Comparison of ENCODE assay signal across 9 mouse cellular contexts in the genomic region with DNA sequence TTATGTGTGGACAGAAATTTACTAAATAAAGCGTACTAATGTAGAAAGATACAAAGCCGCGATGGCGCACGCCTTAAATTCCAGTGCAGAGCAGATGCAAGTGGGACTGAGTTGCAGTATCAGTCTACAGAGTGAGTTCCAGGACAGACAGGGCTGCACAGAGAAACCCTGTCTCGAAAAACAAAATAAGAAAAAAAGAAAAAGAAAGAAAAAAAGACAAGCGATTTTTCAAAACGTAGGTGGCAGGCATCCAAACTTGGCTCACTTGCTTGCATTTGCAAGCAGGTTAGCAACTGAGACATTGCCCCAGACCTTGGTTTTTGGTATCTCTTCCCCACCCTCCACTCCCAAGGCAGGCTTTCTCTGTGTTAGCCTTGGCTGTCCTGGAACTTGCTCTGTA. TPM values are rescaled to one million over a fixed set of nuclear protein-coding genes. Genes with fewer than 3 reads are reported as not detected.
DNase-seq lines count a peak whose midpoint lies in the region; ATAC-seq and TF ChIP-seq lines count a peak whose summit lies in the region.
"Had no signal": no experiment of that assay in that cellular context is flagged by ENCODE, and none has a peak within 500 bp of the region (broad histone marks: within the 10 kb centered on the region; RNA-seq: fewer than 3 reads in every experiment).

No protein-coding gene starts in this region.

- intact Hi-C loops in heart, postnatal 25 days (cut with DNase I): no loop called here

- ATAC-seq in heart, embryonic 11.5 days (replicated peaks; ENCODE audit: insufficient number of reproducible peaks, low FRiP score, low TSS enrichment): no peak
- ATAC-seq in forebrain, embryonic 14.5 days: no peak
- no peak for ATAC-seq in liver, embryonic 15.5 days (ENCODE audit: insufficient read depth)
- ATAC-seq in cerebellum, adult (ENCODE audit: insufficient number of reproducible peaks, low FRiP score, low TSS enrichment): no peak

- WGBS in heart, embryonic 11.5 days (ENCODE audit: insufficient replicate concordance): 29% methylated on average over 8 of the region's 8 CpGs
- 0% methylated on average over 8 of the region's 8 CpGs for WGBS in forebrain, embryonic 14.5 days
- WGBS in liver, embryonic 15.5 days (ENCODE audit: insufficient replicate concordance): 52% methylated on average over 8 of the region's 8 CpGs

- no peak for TF ChIP-seq EP300 in MEL (IDR thresholded peaks at IDR 0.05; ENCODE audit: low read depth in 1 of 2, low read length in 2 of 2)

- H3K79me2 ChIP-seq in MEL (ENCODE audit: control insufficient read depth, insufficient read depth, low read length, poor library complexity): peaks cover 24% of the 10 kb centered on the region

- no peak overlapping the region for H3K9ac ChIP-seq in heart, embryonic 11.5 days (ENCODE audit: low read depth, low read length)
- peak overlapping the region; percentile 28 for H3K9ac ChIP-seq in MEL (ENCODE audit: control insufficient read depth, low read depth, low read length, poor library complexity, severe bottlenecking)
- peak overlapping the region; percentile 45 for H3K9ac ChIP-seq in forebrain, embryonic 14.5 days (ENCODE audit: low read length)
- H3K9ac ChIP-seq in liver, embryonic 15.5 days: no peak overlapping the region

- peak overlapping the region; percentile 14; the same call in 1 of the 2 replicates for H3K4me3 ChIP-seq in heart, embryonic 11.5 days (ENCODE audit: low read depth, low read length)
- H3K4me3 ChIP-seq in MEL (ENCODE audit: control insufficient read depth in 1 of 2, insufficient read depth in 1 of 2, low read depth in 2 of 2, low read length in 2 of 2): peak overlapping the region; percentile 13 to 63; a peak in 3 of 4 replicates
- peak overlapping the region; percentile 87 for H3K4me3 ChIP-seq in forebrain, embryonic 14.5 days (ENCODE audit: low read depth, low read length)
- H3K4me3 ChIP-seq in liver, embryonic 15.5 days (replicated peaks): peak overlapping the region; percentile 86

- DNase-seq in heart, postnatal 25 days (ENCODE audit: low spot score): no peak
- peak; percentile 40 for DNase-seq in MEL (ENCODE audit: low read depth, low spot score)
- DNase-seq in forebrain, embryonic 14.5 days (ENCODE audit: low spot score): peak; percentile 77
- DNase-seq in T-cell, adult 2 months (ENCODE audit: low spot score): no peak
- no peak for DNase-seq in left cerebral cortex, adult 11 months (ENCODE audit: low spot score)

- no peak for TF ChIP-seq POLR2A in MEL (IDR thresholded peaks at IDR 0.05; ENCODE audit: control insufficient read depth in 1 of 2, insufficient read depth in 1 of 2, low read depth in 1 of 2, low read length in 2 of 2, poor library complexity in 1 of 2)

- peak overlapping the region; percentile 70 for H3K27ac ChIP-seq in heart, embryonic 11.5 days (ENCODE audit: low read depth, low read length)
- no peak overlapping the region for H3K27ac ChIP-seq in MEL (ENCODE audit: control insufficient read depth, low read depth, low read length)
- H3K27ac ChIP-seq in forebrain, embryonic 14.5 days (ENCODE audit: low read depth, low read length): peak overlapping the region; percentile 90
- 0 out of 2 replicates have a peak overlapping the region, but pooled peaks have one; percentile 26 for H3K27ac ChIP-seq in liver, embryonic 15.5 days (replicated peaks)

- peaks cover 20% of the 10 kb centered on the region for H3K4me1 ChIP-seq in heart, embryonic 11.5 days (ENCODE audit: control insufficient read depth, insufficient read depth, low read length)
- H3K4me1 ChIP-seq in MEL (ENCODE audit: control insufficient read depth in 1 of 2, insufficient read depth in 2 of 2, low read length in 2 of 2): peaks cover 0 to 25% of the 10 kb centered on the region in 2 experiments; a peak in 2 of 4 replicates
- H3K4me1 ChIP-seq in forebrain, embryonic 14.5 days (ENCODE audit: control insufficient read depth, insufficient read depth, low read length): peaks cover 38% of the 10 kb centered on the region
- peaks cover 74% of the 10 kb centered on the region for H3K4me1 ChIP-seq in liver, embryonic 15.5 days (replicated peaks)

- no peak for TF ChIP-seq CTCF in MEL (IDR thresholded peaks at IDR 0.05 in 2 of 3, conservative IDR thresholded peaks at IDR 0.05 in 1 of 3; ENCODE audit: control insufficient read depth in 1 of 3, insufficient read depth in 1 of 3, low read depth in 2 of 3, low read length in 3 of 3, poor library complexity in 1 of 3, severe bottlenecking in 1 of 3)

- no peak for TF ChIP-seq RAD21 in MEL (IDR thresholded peaks at IDR 0.05; ENCODE audit: low read depth, low read length)

- no peaks in the 10 kb centered on the region for H3K9me3 ChIP-seq in heart, embryonic 11.5 days (replicated peaks; ENCODE audit: control insufficient read depth, low read length)
- no peaks in the 10 kb centered on the region for H3K9me3 ChIP-seq in MEL (replicated peaks; ENCODE audit: insufficient read depth, low read length)
- no peaks in the 10 kb centered on the region for H3K9me3 ChIP-seq in forebrain, embryonic 14.5 days (replicated peaks; ENCODE audit: control insufficient read depth, low read length)
- no peaks in the 10 kb centered on the region for H3K9me3 ChIP-seq in liver, embryonic 15.5 days (replicated peaks)

- H3K4me2 ChIP-seq in heart, embryonic 11.5 days: peak overlapping the region; percentile 45
- H3K4me2 ChIP-seq in forebrain, embryonic 14.5 days (ENCODE audit: low read length): peak overlapping the region; percentile 94
- H3K4me2 ChIP-seq in liver, embryonic 15.5 days: peak overlapping the region; percentile 91

- no peaks in the 10 kb centered on the region for H3K36me3 ChIP-seq in heart, embryonic 11.5 days (ENCODE audit: control insufficient read depth, insufficient read depth, low read length)
- H3K36me3 ChIP-seq in MEL (ENCODE audit: control insufficient read depth in 1 of 2, insufficient read depth in 2 of 2, low read length in 2 of 2): peaks cover 0 to 10% of the 10 kb centered on the region in 2 experiments; a peak in 2 of 4 replicates
- peaks cover 17% of the 10 kb centered on the region for H3K36me3 ChIP-seq in forebrain, embryonic 14.5 days (ENCODE audit: control insufficient read depth, insufficient read depth, low read length)
- peaks cover 7% of the 10 kb centered on the region; the same call in 1 of the 2 replicates for H3K36me3 ChIP-seq in liver, embryonic 15.5 days (replicated peaks)

- no peaks in the 10 kb centered on the region for H3K27me3 ChIP-seq in heart, embryonic 11.5 days (ENCODE audit: control insufficient read depth, insufficient read depth, low read length)
- H3K27me3 ChIP-seq in MEL (ENCODE audit: control insufficient read depth in 1 of 2, insufficient read depth in 2 of 2, low read length in 2 of 2): no peaks in the 10 kb centered on the region
- no peaks in the 10 kb centered on the region for H3K27me3 ChIP-seq in forebrain, embryonic 14.5 days (replicated peaks; ENCODE audit: control insufficient read depth, insufficient read depth, low read length)
- H3K27me3 ChIP-seq in liver, embryonic 15.5 days: no peaks in the 10 kb centered on the region
- H3K27me3 ChIP-seq: CH12.LX had no signal

RNA-seq across cellular contexts. Expression of a gene that starts 0.7 kb away (rescaled TPM):
- polyA plus RNA-seq in heart, embryonic 11.5 days (2014; fragmentation: Nextera tagmentation; extraction: Ambion mirVana): 47.3 and 51.9 TPM in 2 replicates
- total RNA-seq in heart, postnatal 25 days (2021): 10 to 100 TPM; 66.7 to 73.9 TPM
- total RNA-seq in MEL (2012; rRNA removed): 50.5 and 53.9 TPM in 2 replicates
- polyA plus RNA-seq in MEL (2012; ENCODE audit: insufficient read depth in 1 of 2, insufficient read length in 2 of 2, low read depth in 1 of 2, low replicate concordance in 2 of 2, missing spikeins in 1 of 2): 100 to 1,000 TPM in 1 of 2 experiments, not detected in 1; 118 TPM
- 75.4 and 94.0 TPM in 2 replicates for polyA plus RNA-seq in forebrain, embryonic 14.5 days (2014; fragmentation: Nextera tagmentation; extraction: Ambion mirVana)
- 46.8 and 56.2 TPM in 2 replicates for polyA plus RNA-seq in liver, embryonic 15.5 days (2015; fragmentation: Nextera tagmentation; extraction: Ambion mirVana)

RNA-seq across cellular contexts. Expression of a gene that starts 2.7 kb away (rescaled TPM):
- 12.2 and 12.8 TPM in 2 replicates for polyA plus RNA-seq in heart, embryonic 11.5 days (2014; fragmentation: Nextera tagmentation; extraction: Ambion mirVana)
- total RNA-seq in heart, postnatal 25 days (2021): 10 to 100 TPM; 12.9 to 15.0 TPM
- total RNA-seq in MEL (2012; rRNA removed): 6.8 and 9.4 TPM in 2 replicates
- 10 to 100 TPM in 1 of 2 experiments, not detected in 1; 18.1 TPM for polyA plus RNA-seq in MEL (2012; ENCODE audit: insufficient read depth in 1 of 2, insufficient read length in 2 of 2, low read depth in 1 of 2, low replicate concordance in 2 of 2, missing spikeins in 1 of 2)
- 18.2 and 18.3 TPM in 2 replicates for polyA plus RNA-seq in forebrain, embryonic 14.5 days (2014; fragmentation: Nextera tagmentation; extraction: Ambion mirVana)
- 6.7 and 6.9 TPM in 2 replicates for polyA plus RNA-seq in liver, embryonic 15.5 days (2015; fragmentation: Nextera tagmentation; extraction: Ambion mirVana)

RNA-seq across cellular contexts. Expression of a gene that starts 23.6 kb away (rescaled TPM):
- polyA plus RNA-seq in heart, embryonic 11.5 days (2014; fragmentation: Nextera tagmentation; extraction: Ambion mirVana): 205 and 218 TPM in 2 replicates
- total RNA-seq in heart, postnatal 25 days (2021): 100 to 1,000 TPM; 153 to 165 TPM
- total RNA-seq in MEL (2012; rRNA removed): 44.1 and 46.4 TPM in 2 replicates
- polyA plus RNA-seq in MEL (2012; ENCODE audit: insufficient read depth in 1 of 2, insufficient read length in 2 of 2, low read depth in 1 of 2, low replicate concordance in 2 of 2, missing spikeins in 1 of 2): 100 to 1,000 TPM in 1 of 2 experiments, not detected in 1; 168 TPM
- polyA plus RNA-seq in forebrain, embryonic 14.5 days (2014; fragmentation: Nextera tagmentation; extraction: Ambion mirVana): 447 and 458 TPM in 2 replicates
- polyA plus RNA-seq in liver, embryonic 15.5 days (2015; fragmentation: Nextera tagmentation; extraction: Ambion mirVana): 54.1 and 59.1 TPM in 2 replicates

RNA-seq across cellular contexts. Expression of a gene that starts 36.1 kb away (rescaled TPM):
- polyA plus RNA-seq in heart, embryonic 11.5 days (2014; fragmentation: Nextera tagmentation; extraction: Ambion mirVana): 69.1 and 77.3 TPM in 2 replicates
- 10 to 100 TPM; 72.5 to 73.1 TPM for total RNA-seq in heart, postnatal 25 days (2021)
- total RNA-seq in MEL (2012; rRNA removed): 54.0 and 54.4 TPM in 2 replicates
- 100 to 1,000 TPM in 1 of 2 experiments, 10 to 100 TPM in 1; 73.1 to 107 TPM for polyA plus RNA-seq in MEL (2012; ENCODE audit: insufficient read depth in 1 of 2, insufficient read length in 2 of 2, low read depth in 1 of 2, low replicate concordance in 2 of 2, missing spikeins in 1 of 2)
- polyA plus RNA-seq in forebrain, embryonic 14.5 days (2014; fragmentation: Nextera tagmentation; extraction: Ambion mirVana): 85.6 and 99.3 TPM in 2 replicates
- 69.1 and 70.9 TPM in 2 replicates for polyA plus RNA-seq in liver, embryonic 15.5 days (2015; fragmentation: Nextera tagmentation; extraction: Ambion mirVana)

RNA-seq across cellular contexts. Expression of a gene that starts 36.3 kb away (rescaled TPM):
- 18.9 and 19.2 TPM in 2 replicates for polyA plus RNA-seq in heart, embryonic 11.5 days (2014; fragmentation: Nextera tagmentation; extraction: Ambion mirVana)
- 10 to 100 TPM; 16.0 to 16.6 TPM for total RNA-seq in heart, postnatal 25 days (2021)
- total RNA-seq in MEL (2012; rRNA removed): 39.3 and 49.9 TPM in 2 replicates
- polyA plus RNA-seq in MEL (2012; ENCODE audit: insufficient read depth in 1 of 2, insufficient read length in 2 of 2, low read depth in 1 of 2, low replicate concordance in 2 of 2, missing spikeins in 1 of 2): 10 to 100 TPM in 1 of 2 experiments, not detected in 1; 45.6 TPM
- 30.0 and 31.7 TPM in 2 replicates for polyA plus RNA-seq in forebrain, embryonic 14.5 days (2014; fragmentation: Nextera tagmentation; extraction: Ambion mirVana)
- 23.8 and 28.9 TPM in 2 replicates for polyA plus RNA-seq in liver, embryonic 15.5 days (2015; fragmentation: Nextera tagmentation; extraction: Ambion mirVana)

Comparison
In these comparisons a context has a peak if more than half of its experiments do, and no peak if none do; other contexts are left out.
1. H3K4me3 ChIP-seq: peak in every context shown above with its lines; median percentile 87 in forebrain, embryonic 14.5 days; 86 in liver, embryonic 15.5 days; 38 in MEL; 14 in heart, embryonic 11.5 days.
2. H3K9ac ChIP-seq: peak in MEL (single experiment) and forebrain, embryonic 14.5 days (single experiment); none in heart, embryonic 11.5 days (single experiment) and liver, embryonic 15.5 days (single experiment).
3. DNase-seq: peak in MEL (single experiment) and forebrain, embryonic 14.5 days (single experiment); none in heart, postnatal 25 days (single experiment), T-cell, adult 2 months (single experiment) and left cerebral cortex, adult 11 months (single experiment).
4. Peak in every context shown above with its lines, with median percentiles within 50 percentile points of each other: H3K4me2 ChIP-seq.